Mouse (Mus musculus) spleen, adult 12 weeks (tissue): ENCODE results near the gene Gngt1.

Experiments
- DNase-seq: peaks from one replicate; pipeline ENCODE4 v3.0.0; 2022; ENCODE audit warnings: low spot score

Gene Gngt1

DNA sequence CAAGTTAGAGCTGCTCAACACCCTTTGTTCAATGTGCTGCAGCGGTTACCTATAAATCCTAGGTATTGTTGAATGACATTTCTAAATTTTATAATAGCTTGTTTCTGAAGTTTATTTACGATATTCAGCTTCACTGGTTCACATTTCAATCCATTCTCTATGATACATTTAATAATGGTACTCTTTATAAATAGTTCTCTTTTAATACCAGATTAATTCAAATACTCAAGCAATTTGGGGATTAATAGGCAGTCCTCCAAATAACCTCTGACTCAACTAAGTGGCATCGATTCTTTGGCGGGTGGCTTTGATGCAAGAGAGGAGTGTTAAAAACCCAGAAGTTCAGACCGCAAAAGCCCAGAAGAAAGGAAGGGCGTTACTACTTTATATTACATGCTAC lies at the start of gene Gngt1:
TSS of gene Gngt1 (plus strand) at position 301 of the 400 bp plus-strand sequence.
- DNase-seq: no peak

DNA sequence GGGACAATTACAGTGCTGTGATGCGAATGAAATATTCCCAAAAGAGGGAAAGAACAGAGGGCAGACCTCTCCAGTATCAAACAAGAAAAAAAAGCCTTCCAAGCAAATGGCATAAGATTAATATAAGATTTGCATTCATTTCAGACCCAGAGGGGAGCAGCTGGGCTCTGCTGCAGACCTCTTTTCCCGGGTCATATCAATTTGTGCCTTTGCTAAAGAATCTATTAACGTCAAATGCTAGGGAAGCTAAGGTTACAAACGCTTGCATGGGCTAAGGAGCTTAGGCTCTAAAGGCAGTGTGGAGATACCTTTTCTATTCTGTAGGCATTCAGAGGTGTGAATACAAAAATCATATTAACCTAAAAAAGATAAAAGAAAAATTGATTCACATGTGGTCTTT lies 38.6 kb upstream of the Gngt1 start:
- no peak for DNase-seq

GRCm38 (mm10) chr6:3967676-3968626 lies 25.6 kb upstream of the Gngt1 start:
- DNase-seq: no peak

GRCm38 (mm10) chr6:3973679-3974078 lies 19.9 kb upstream of the Gngt1 start:
- no peak for DNase-seq

DNA sequence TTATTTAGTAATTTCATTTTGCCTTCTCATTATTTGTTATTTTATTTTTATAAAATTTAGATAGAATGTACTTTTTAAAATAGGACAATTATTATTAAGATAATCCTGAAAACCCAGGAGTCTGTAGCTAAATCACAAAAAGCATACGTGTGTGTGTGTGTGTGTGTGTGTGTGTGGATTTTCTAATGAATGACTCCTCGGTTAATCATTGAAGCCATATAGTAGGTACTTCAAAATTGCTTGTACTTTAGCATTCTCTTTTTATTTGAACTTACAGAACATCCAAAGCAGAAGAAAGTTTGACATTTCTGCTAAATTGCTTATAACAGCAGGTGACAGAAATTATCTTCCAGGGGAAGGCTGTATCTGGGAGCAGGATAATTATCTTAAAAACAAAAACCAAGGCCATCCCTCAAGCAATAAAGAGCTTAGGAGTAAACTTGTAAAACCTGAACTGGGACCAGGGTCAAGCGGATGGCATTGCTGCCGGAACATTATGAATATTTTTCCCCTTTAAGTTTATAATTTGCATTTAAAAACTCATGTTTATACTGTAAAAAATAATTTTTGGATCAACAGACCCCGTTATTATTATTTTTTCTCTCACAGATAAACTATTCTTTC lies 10.8 kb upstream of the Gngt1 start:
- no peak for DNase-seq

GRCm38 (mm10) chr6:3988750-3989149 lies 4.8 kb upstream of the Gngt1 start, which contains the start of gene Tfpi2:
Gene Tfpi2, minus strand, starts transcription at chr6:3988919.
- no peak for DNase-seq

DNA sequence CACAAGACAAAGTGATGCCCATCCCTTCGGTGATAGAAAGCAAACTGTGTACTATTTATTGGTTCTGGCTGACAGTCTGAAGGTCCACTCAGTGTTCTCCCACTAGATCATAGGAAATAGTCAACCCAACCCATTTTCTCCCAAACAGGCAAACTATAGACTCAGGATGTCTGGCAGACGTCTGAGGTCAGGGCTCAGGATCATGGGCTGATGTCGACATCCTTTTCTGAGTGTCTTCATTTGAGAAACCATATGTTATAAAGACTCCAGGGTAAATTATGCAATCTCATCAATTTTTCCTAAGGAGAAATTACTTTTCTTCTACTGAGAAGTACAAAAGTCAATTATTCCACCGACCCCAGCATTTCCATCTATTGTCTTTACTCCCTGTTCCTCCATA lies 4.5 kb downstream of the Gngt1 start:
- no peak for DNase-seq

- no peak for DNase-seq
These were observed 5.7 kb downstream of the Gngt1 start for GRCm38 (mm10) chr6:3999296-3999695.

DNA sequence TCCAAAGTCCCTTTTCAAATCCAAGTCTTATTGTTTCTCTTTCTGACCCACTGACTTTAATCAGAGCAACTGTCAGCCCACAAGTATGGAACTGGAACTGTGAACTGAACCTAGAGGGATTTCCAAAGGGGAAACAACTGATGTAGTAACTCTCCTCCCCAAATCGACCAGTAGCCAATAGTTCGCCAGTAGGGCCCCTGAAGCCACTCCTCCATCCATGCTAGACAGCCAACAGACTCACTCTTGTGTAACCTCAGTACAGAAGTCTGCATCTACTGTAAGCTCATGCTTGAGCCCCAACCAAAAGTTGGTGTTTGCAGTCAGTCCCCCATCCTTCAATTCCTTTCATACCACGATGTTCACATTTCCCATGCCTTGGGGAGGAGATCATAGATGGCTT lies 7.1 kb downstream of the Gngt1 start:
- no peak for DNase-seq

GRCm38 (mm10) chr6:4003445-4003844 lies 9.9 kb downstream of the Gngt1 start:
- no peak for DNase-seq

- DNase-seq: no peak
These were observed 10.3 kb downstream of the Gngt1 start, which contains the start of gene Gng11 for GRCm38 (mm10) chr6:4003890-4004306. Gene Gng11, plus strand, starts transcription at chr6:4003904.

DNA sequence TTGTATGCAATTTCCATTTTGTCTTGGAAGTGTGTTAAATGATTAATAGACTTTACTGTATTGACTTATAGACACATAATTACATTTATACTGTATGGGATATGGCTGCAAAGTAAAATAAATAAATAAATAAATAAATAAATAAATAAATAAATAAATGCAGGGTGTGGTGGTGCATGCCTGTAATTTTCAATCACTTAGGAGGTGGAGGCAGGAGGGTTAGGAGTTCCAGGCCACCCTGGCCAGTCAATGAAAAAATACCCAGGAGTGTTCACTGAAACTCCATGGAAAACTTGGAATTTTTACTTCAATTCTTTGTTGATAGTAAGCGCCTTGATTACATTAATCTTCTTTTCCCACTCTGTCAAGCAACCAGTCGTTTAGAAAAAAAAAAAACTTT lies 11.2 kb downstream of the Gngt1 start:
- DNase-seq: no peak

DNA sequence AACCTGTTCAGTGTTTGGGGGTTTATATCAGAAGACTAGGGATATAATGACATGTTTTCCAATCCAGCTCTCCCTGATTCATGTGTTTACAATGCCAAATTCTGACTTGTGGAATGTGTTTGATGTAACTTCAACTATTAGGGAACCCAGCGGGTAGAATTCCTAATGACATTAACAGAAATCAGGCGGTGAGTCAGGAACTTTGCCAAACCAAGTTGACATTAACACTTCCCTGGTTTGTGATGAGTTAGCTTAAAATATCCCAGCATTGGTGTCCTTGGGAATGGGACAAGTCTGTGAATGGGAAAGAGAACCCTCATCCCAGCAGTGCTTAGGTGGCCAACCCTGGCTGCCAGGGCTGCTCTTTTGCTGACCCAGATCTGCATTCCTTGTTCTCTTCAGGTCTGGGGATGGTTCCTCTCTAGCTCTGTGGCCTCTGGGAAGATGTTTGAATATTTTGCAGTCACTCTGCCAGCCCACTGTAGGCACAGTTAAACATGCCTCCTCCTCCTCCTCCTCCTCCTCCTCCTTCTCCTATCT lies 15.0 kb downstream of the Gngt1 start:
- DNase-seq: no peak

DNA sequence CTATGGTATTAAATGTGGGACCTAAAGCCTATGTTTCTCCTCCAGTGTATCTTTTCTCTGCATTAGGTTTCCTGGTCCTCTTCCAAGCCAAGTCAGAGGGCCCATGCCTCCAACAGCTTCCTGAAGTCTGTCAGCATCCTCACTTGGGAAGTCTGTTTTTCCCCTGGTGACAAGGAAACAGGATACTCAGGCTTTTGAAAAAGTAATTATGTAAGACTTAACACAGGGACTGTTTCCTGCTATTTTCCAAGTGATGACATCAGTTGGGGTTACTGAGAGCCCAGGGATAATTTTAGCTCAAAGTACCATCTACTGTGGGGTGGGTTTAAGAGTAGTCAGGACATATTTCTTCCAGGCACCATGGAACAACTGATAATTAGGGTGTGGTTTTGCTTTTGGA lies 16.0 kb downstream of the Gngt1 start:
- no peak for DNase-seq

DNA sequence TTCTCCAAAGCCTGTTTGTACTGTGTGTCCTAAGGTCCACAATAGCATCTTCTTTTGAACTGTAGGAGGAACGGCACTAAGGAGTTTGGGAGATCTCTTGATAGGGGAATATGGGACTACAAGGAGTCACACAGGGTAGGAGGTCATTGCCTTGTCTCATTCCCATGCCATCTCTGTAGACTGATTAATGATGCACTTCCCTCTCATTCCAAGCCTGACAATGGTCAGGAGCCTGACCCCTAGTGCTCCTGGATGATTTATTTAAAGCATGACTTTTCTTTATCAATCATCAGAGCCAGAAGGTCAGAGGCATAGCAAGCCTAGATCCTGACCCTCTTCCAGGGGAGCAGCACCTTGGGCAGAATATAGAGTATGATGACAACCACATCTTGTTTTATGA lies 29.1 kb downstream of the Gngt1 start:
- no peak for DNase-seq

DNA sequence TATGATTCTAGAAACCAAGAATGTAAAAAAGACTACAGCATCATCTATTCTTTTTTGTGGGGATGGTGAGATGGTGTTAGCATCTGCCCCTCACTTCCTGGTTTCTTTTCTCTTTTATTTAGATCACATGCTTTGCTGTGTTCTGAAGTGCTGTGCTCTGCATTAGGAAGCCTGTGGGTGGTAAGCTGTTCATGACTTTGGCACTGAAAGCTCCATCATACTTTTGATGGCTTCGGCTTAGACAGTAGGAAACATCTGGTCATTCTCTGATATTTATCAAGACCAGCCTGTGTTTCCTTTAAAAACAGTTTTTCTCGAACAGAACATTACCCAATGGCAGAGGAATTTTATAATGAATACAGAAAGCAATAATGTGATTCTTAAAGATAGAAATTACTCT lies 32.8 kb downstream of the Gngt1 start:
- no peak for DNase-seq

- no peak for DNase-seq
These were observed 37.4 kb downstream of the Gngt1 start for GRCm38 (mm10) chr6:4030956-4031355.

DNA sequence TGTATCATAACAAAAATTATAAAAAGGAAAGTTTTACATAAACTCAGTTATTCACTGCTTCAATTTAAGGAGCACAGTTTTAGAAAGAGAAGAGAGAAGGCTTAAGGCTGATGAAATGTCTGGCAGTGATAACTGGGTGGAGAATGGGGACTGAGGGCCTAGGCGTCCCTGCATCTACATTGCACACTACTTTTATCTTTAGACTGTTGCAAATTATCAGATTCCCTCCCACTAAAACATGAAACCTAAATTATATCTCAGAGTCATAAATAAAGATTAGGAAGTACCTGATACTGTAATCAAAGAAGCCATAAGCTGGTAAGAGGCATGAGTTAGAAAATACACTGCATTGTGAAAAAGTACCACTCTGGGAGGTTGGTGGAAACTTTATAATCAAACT lies 48.2 kb downstream of the Gngt1 start:
- DNase-seq: no peak
